Mouse (Mus musculus) MEL (cell line): ENCODE results near the gene Adap2. TPM values are rescaled to one million over a fixed set of nuclear protein-coding genes. Genes with fewer than 3 reads are reported as not detected.

ENCODE experiments used
- DNase-seq: peaks from one replicate; pipeline ENCODE4 v3.0.0; 2011; ENCODE audit warnings: low read depth, low spot score
- H3K27ac ChIP-seq: 2 replicates; pipeline ENCODE4 v1.5.1; 2012; ENCODE audit warnings: low read depth, mild to moderate bottlenecking, control low read depth, low read length, moderate library complexity; ENCODE audit not compliant: control insufficient read depth
- H3K27me3 ChIP-seq, 2 experiments: fragments of 150-350 bp in 1 of 2; sonication (generic) in 1 of 2; 2 replicates each; pipeline ENCODE4 v1.6.1; 2012; ENCODE audit warnings: low read length in 2 of 2, mild to moderate bottlenecking in 2 of 2, improper control_type of control experiment in 1 of 2, moderate library complexity in 1 of 2; ENCODE audit not compliant: insufficient read depth in 2 of 2, control insufficient read depth in 1 of 2
- H3K36me3 ChIP-seq, 2 experiments: 2 replicates each; pipeline ENCODE4 v1.6.1; 2012 to 2014; ENCODE audit warnings: low read length in 2 of 2, improper control_type of control experiment in 1 of 2, inconsistent platforms in 1 of 2, mild to moderate bottlenecking in 1 of 2; ENCODE audit not compliant: insufficient read depth in 2 of 2, control insufficient read depth in 1 of 2
- H3K4me1 ChIP-seq, 2 experiments: fragments of 150-350 bp in 1 of 2; sonication (generic) in 1 of 2; 2 replicates each; pipeline ENCODE4 v1.6.1; 2012; ENCODE audit warnings: low read length in 2 of 2, improper control_type of control experiment in 1 of 2, mild to moderate bottlenecking in 1 of 2; ENCODE audit not compliant: insufficient read depth in 2 of 2, control insufficient read depth in 1 of 2
- H3K4me3 ChIP-seq, 2 experiments: fragments of 150-350 bp in 1 of 2; sonication (generic) in 1 of 2; 2 replicates each; pipeline ENCODE4 v1.5.1; 2012; ENCODE audit warnings: low read depth in 2 of 2, low read length in 2 of 2, mild to moderate bottlenecking in 2 of 2, moderate library complexity in 2 of 2, control low read depth in 1 of 2, improper control_type of control experiment in 1 of 2; ENCODE audit not compliant: control insufficient read depth in 1 of 2, insufficient read depth in 1 of 2
- H3K79me2 ChIP-seq: 2 replicates; pipeline ENCODE4 v1.6.1; 2012; ENCODE audit warnings: mild to moderate bottlenecking, low read length, moderate library complexity; ENCODE audit not compliant: control insufficient read depth, poor library complexity, insufficient read depth
- H3K9ac ChIP-seq: 2 replicates; pipeline ENCODE4 v1.6.1; 2012; ENCODE audit warnings: low read depth, mild to moderate bottlenecking, control low read depth, low read length, moderate library complexity; ENCODE audit not compliant: control insufficient read depth, poor library complexity, severe bottlenecking
- H3K9me3 ChIP-seq: fragments of 150-350 bp; sonication (generic); replicated peaks from 2 replicates; pipeline ENCODE4 v1.6.1; 2012; ENCODE audit warnings: mild to moderate bottlenecking, low read length, improper control_type of control experiment, moderate library complexity; ENCODE audit not compliant: insufficient read depth
- CHD1 ChIP-seq: IDR thresholded peaks from 2 replicates; pipeline ENCODE4 v1.6.1; 2012; ENCODE audit warnings: low read depth, mild to moderate bottlenecking, inconsistent platforms, low read length, improper control_type of control experiment
- CTCF ChIP-seq, 3 experiments: IDR thresholded peaks in 2 of 3; conservative IDR thresholded peaks in 1 of 3; 2 replicates each; pipeline ENCODE4 v1.5.1; 2011 to 2012; ENCODE audit warnings: low read length in 3 of 3, low read depth in 2 of 3, mild to moderate bottlenecking in 2 of 3, improper control_type of control experiment in 1 of 3, inconsistent platforms in 1 of 3, mixed read lengths in 1 of 3, moderate library complexity in 1 of 3; ENCODE audit not compliant: control insufficient read depth in 1 of 3, insufficient read depth in 1 of 3, poor library complexity in 1 of 3, severe bottlenecking in 1 of 3
- GATA1 ChIP-seq: IDR thresholded peaks from 2 replicates; pipeline ENCODE4 v1.6.1; 2011; ENCODE audit warnings: low read depth, low read length, improper control_type of control experiment
- HCFC1 ChIP-seq: IDR thresholded peaks from 2 replicates; pipeline ENCODE4 v1.6.1; 2012; ENCODE audit warnings: low read depth, mild to moderate bottlenecking, inconsistent platforms, low read length, improper control_type of control experiment, moderate library complexity
- MAZ ChIP-seq: IDR thresholded peaks from 2 replicates; pipeline ENCODE4 v1.6.1; 2012; ENCODE audit warnings: low read depth, mild to moderate bottlenecking, inconsistent platforms, low read length, improper control_type of control experiment
- MEF2A ChIP-seq: IDR thresholded peaks from 2 replicates; pipeline ENCODE4 v1.6.1; 2014; ENCODE audit warnings: low read depth, mild to moderate bottlenecking, inconsistent platforms, low read length, improper control_type of control experiment; ENCODE audit not compliant: poor library complexity, insufficient replicate concordance, severe bottlenecking; ENCODE audit errors: extremely low read depth
- MXI1 ChIP-seq: IDR thresholded peaks from 2 replicates; pipeline ENCODE4 v1.6.1; 2011; ENCODE audit warnings: mild to moderate bottlenecking, low read depth, low read length, improper control_type of control experiment
- MYC ChIP-seq: IDR thresholded peaks from 2 replicates; pipeline ENCODE4 v1.6.1; 2011; ENCODE audit warnings: low read depth, mild to moderate bottlenecking, low read length, improper control_type of control experiment, moderate library complexity
- NRF1 ChIP-seq: IDR thresholded peaks from 2 replicates; pipeline ENCODE4 v1.6.1; 2014; ENCODE audit warnings: low read depth, mild to moderate bottlenecking, inconsistent platforms, low read length, improper control_type of control experiment, moderate library complexity; ENCODE audit not compliant: poor library complexity, insufficient read depth, severe bottlenecking
- POLR2A ChIP-seq, 2 experiments: IDR thresholded peaks; 2 replicates each; pipeline ENCODE4 v1.6.1; 2011 to 2012; ENCODE audit warnings: low read length in 2 of 2, mild to moderate bottlenecking in 2 of 2, control low read depth in 1 of 2, improper control_type of control experiment in 1 of 2, low read depth in 1 of 2, moderate library complexity in 1 of 2; ENCODE audit not compliant: control insufficient read depth in 1 of 2, insufficient read depth in 1 of 2, poor library complexity in 1 of 2
- POLR2AphosphoS2 ChIP-seq: IDR thresholded peaks from 2 replicates; pipeline ENCODE4 v1.6.1; 2011; ENCODE audit warnings: low read length, improper control_type of control experiment
- POLR2AphosphoS5 ChIP-seq: IDR thresholded peaks from 2 replicates; pipeline ENCODE4 v1.6.1; 2012; ENCODE audit warnings: low read depth, borderline replicate concordance, mild to moderate bottlenecking, inconsistent platforms, low read length, moderate library complexity, mixed read lengths
- RCOR1 ChIP-seq: IDR thresholded peaks from 2 replicates; pipeline ENCODE4 v1.6.1; 2012; ENCODE audit warnings: low read depth, mild to moderate bottlenecking, inconsistent platforms, low read length, improper control_type of control experiment
- SMC3 ChIP-seq: IDR thresholded peaks from 2 replicates; pipeline ENCODE4 v1.6.1; 2011; ENCODE audit warnings: low read depth, low read length, improper control_type of control experiment
- TAL1 ChIP-seq: IDR thresholded peaks from 2 replicates; pipeline ENCODE4 v1.6.1; 2012; ENCODE audit warnings: mild to moderate bottlenecking, inconsistent platforms, low read length, moderate library complexity, mixed read lengths
- TBP ChIP-seq: IDR thresholded peaks from 2 replicates; pipeline ENCODE4 v1.8.0; 2011; ENCODE audit warnings: low read depth, low read length, improper control_type of control experiment
- TCF12 ChIP-seq: IDR thresholded peaks from 2 replicates; pipeline ENCODE4 v1.6.1; 2014; ENCODE audit warnings: low read depth, mild to moderate bottlenecking, inconsistent platforms, low read length, improper control_type of control experiment, moderate library complexity
- USF2 ChIP-seq, 2 experiments: IDR thresholded peaks; 2 replicates each; pipeline ENCODE4 v1.6.1; 2011 to 2012; ENCODE audit warnings: improper control_type of control experiment in 2 of 2, low read length in 2 of 2, borderline replicate concordance in 1 of 2, inconsistent platforms in 1 of 2, low read depth in 1 of 2, mild to moderate bottlenecking in 1 of 2; ENCODE audit not compliant: insufficient read depth in 1 of 2
- ZKSCAN1 ChIP-seq: IDR thresholded peaks from 2 replicates; pipeline ENCODE4 v1.6.1; 2012; ENCODE audit warnings: low read depth, mild to moderate bottlenecking, inconsistent platforms, low read length, improper control_type of control experiment, moderate library complexity
- ZNF384 ChIP-seq: IDR thresholded peaks from 2 replicates; pipeline ENCODE4 v1.6.1; 2012; ENCODE audit warnings: low read depth, mild to moderate bottlenecking, inconsistent platforms, low read length, improper control_type of control experiment
- polyA plus RNA-seq, 2 experiments: library from polyadenylated mRNA; stranded (reverse) in 1 of 2; unstranded in 1 of 2; fragments of >175 nt in 1 of 2; fragments of >200 nt in 1 of 2; gene quantifications; 2 replicates each; pipeline versions ENCODE4 v1.2.1 to v1.2.4; 2012; ENCODE audit warnings: low replicate concordance in 2 of 2, low read depth in 1 of 2; ENCODE audit not compliant: insufficient read length in 2 of 2, insufficient read depth in 1 of 2, missing spikeins in 1 of 2
- total RNA-seq: library from RNA; depleted of rRNA; stranded (reverse); fragments of 300-350 nt; gene quantifications from 2 replicates; pipeline ENCODE4 v1.2.3, GENCODE M21; 2012

The Adap2 gene
- total and polyA plus RNA-seq, 3 experiments, result not detected

- Histone ChIP-seq H3K27ac (no peak overlapping the region), H3K9me3 (no peaks in the 10 kb centered on the region), H3K4me1 (peaks cover 0 to 3% of the 10 kb centered on the region in 2 experiments; a peak in 1 of 4 replicates), H3K36me3 (peaks cover 4 to 36% of the 10 kb centered on the region in 2 experiments), H3K9ac (no peak overlapping the region), H3K4me3 (no peak overlapping the region), H3K79me2 (no peaks in the 10 kb centered on the region), H3K27me3 (no peaks in the 10 kb centered on the region)
- DNase-seq, result no peak
- TF ChIP-seq CTCF (IDR thresholded peaks at IDR 0.05 in 2 of 3, conservative IDR thresholded peaks at IDR 0.05 in 1 of 3; ENCODE audit: control insufficient read depth in 1 of 3, insufficient read depth in 1 of 3, low read depth in 2 of 3, low read length in 3 of 3, poor library complexity in 1 of 3, severe bottlenecking in 1 of 3), result no peak
- no peak for TF ChIP-seq TBP
- TF ChIP-seq HCFC1, result no peak
- no peak for TF ChIP-seq USF2 (IDR thresholded peaks at IDR 0.05; ENCODE audit: borderline replicate concordance in 1 of 2, insufficient read depth in 1 of 2, low read depth in 1 of 2, low read length in 2 of 2)
- TF ChIP-seq POLR2A (IDR thresholded peaks at IDR 0.05; ENCODE audit: control insufficient read depth in 1 of 2, insufficient read depth in 1 of 2, low read depth in 1 of 2, low read length in 2 of 2, poor library complexity in 1 of 2), result no peak
- no peak for TF ChIP-seq RCOR1
- TF ChIP-seq MYC, result no peak
- TF ChIP-seq ZNF384, result no peak
- TF ChIP-seq NRF1, result no peak
- TF ChIP-seq POLR2AphosphoS2, result no peak
- TF ChIP-seq ZKSCAN1, result no peak
- no peak for TF ChIP-seq MXI1
- no peak for TF ChIP-seq CHD1
- TF ChIP-seq MEF2A, result no peak
- no peak for TF ChIP-seq POLR2AphosphoS5
- TF ChIP-seq SMC3, result no peak
- TF ChIP-seq MAZ, result no peak
Observed at GRCm38 (mm10) chr11:80132050-80132449, 21.9 kb upstream of the Adap2 start.

GRCm38 (mm10) chr11:80134744-80135143 is 19.2 kb upstream of the Adap2 start:
- peaks cover 5% of the 10 kb centered on the region for H3K79me2 ChIP-seq
- H3K36me3 ChIP-seq, result peaks cover 10 to 32% of the 10 kb centered on the region in 2 experiments
- DNase-seq, result peak; percentile 62
- no peak overlapping the region for H3K4me3 ChIP-seq
- TF ChIP-seq GATA1 (peak; percentile 34; the same call in 1 of the 2 replicates), TAL1 (peak; percentile 21; the same call in 1 of the 2 replicates), POLR2AphosphoS2 (0 out of 2 replicates have a peak, but pooled peaks have one; percentile 11), TCF12 (no peak)
- peaks cover 0 to 3% of the 10 kb centered on the region in 2 experiments; a peak in 1 of 4 replicates for H3K4me1 ChIP-seq
- no peaks in the 10 kb centered on the region for H3K9me3 ChIP-seq
- no peak overlapping the region for H3K27ac ChIP-seq
- no peaks in the 10 kb centered on the region for H3K27me3 ChIP-seq
- H3K9ac ChIP-seq, result no peak overlapping the region
